Mouse (Mus musculus): ENCODE measurements around the gene Adh5. TPM values are rescaled to one million over a fixed set of nuclear protein-coding genes. Genes with fewer than 3 reads are reported as not detected.
"Not testable (repeated sequence)": the region's sequence is repeated elsewhere in the genome, so short reads cannot be mapped to it uniquely, and the experiment has no call there.

Gene Adh5
- polyA plus RNA-seq, 1 experiment = 61.8 TPM

- WGBS = 74% methylated on average over 6 of the region's 6 CpGs
- Histone ChIP-seq H3K4me1 (ENCODE audit: control insufficient read depth, insufficient read depth, low read length) (peaks cover 2% of the 10 kb centered on the region), H3K27ac (ENCODE audit: control insufficient read depth, insufficient read depth, low read depth, low read length, poor library complexity) (peak overlapping the region; percentile 62), H3K4me3 (replicated peaks; ENCODE audit: control insufficient read depth, low read depth, low read length) (no peak overlapping the region)
- TF ChIP-seq CTCF (IDR thresholded peaks at IDR 0.05; ENCODE audit: control insufficient read depth, insufficient read depth, low read length) (no peak), POLR2A (IDR thresholded peaks at IDR 0.05; ENCODE audit: borderline replicate concordance, control insufficient read depth, low read depth, low read length) (no peak)
Observed at GRCm38 (mm10) chr3:138463807-138464206, 20.9 kb downstream of the Adh5 start.

- no peak for TF ChIP-seq POLR2A (IDR thresholded peaks at IDR 0.05; ENCODE audit: borderline replicate concordance, control insufficient read depth, low read depth, low read length)
- no peak for TF ChIP-seq CTCF (IDR thresholded peaks at IDR 0.05; ENCODE audit: control insufficient read depth, insufficient read depth, low read length)
- peak overlapping the region; percentile 62 for H3K27ac ChIP-seq (ENCODE audit: control insufficient read depth, insufficient read depth, low read depth, low read length, poor library complexity)
- peaks cover 2% of the 10 kb centered on the region for H3K4me1 ChIP-seq (ENCODE audit: control insufficient read depth, insufficient read depth, low read length)
- WGBS = 47% methylated on average over 16 of the region's 16 CpGs
- no peak overlapping the region for H3K4me3 ChIP-seq (replicated peaks; ENCODE audit: control insufficient read depth, low read depth, low read length)
Observed at GRCm38 (mm10) chr3:138464573-138465147, 21.8 kb downstream of the Adh5 start.

- not testable (repeated sequence) for H3K4me1 ChIP-seq (ENCODE audit: control insufficient read depth, insufficient read depth, low read length); H3K4me3 ChIP-seq (replicated peaks; ENCODE audit: control insufficient read depth, low read depth, low read length); H3K27ac ChIP-seq (ENCODE audit: control insufficient read depth, insufficient read depth, low read depth, low read length, poor library complexity)
- 83% methylated on average over 1 of the region's 1 CpGs for WGBS
Observed at GRCm38 (mm10) chr3:138466656-138467055, 23.8 kb downstream of the Adh5 start.

GRCm38 (mm10) chr3:138471066-138471465, 28.2 kb downstream of the Adh5 start:
- 84% methylated on average over 3 of the region's 3 CpGs for WGBS
- no peak overlapping the region for H3K4me3 ChIP-seq (replicated peaks; ENCODE audit: control insufficient read depth, low read depth, low read length)
- TF ChIP-seq POLR2A (IDR thresholded peaks at IDR 0.05; ENCODE audit: borderline replicate concordance, control insufficient read depth, low read depth, low read length) (no peak), CTCF (IDR thresholded peaks at IDR 0.05; ENCODE audit: control insufficient read depth, insufficient read depth, low read length) (no peak)

GRCm38 (mm10) chr3:138479489-138479888, 36.6 kb downstream of the Adh5 start:
- Histone ChIP-seq H3K27ac (ENCODE audit: control insufficient read depth, insufficient read depth, low read depth, low read length, poor library complexity) (no peak overlapping the region), H3K4me3 (replicated peaks; ENCODE audit: control insufficient read depth, low read depth, low read length) (no peak overlapping the region), H3K4me1 (ENCODE audit: control insufficient read depth, insufficient read depth, low read length) (no peaks in the 10 kb centered on the region; the same call in 1 of the 2 replicates)
- WGBS = 74% methylated on average over 8 of the region's 8 CpGs
- TF ChIP-seq POLR2A (IDR thresholded peaks at IDR 0.05; ENCODE audit: borderline replicate concordance, control insufficient read depth, low read depth, low read length) (no peak), CTCF (IDR thresholded peaks at IDR 0.05; ENCODE audit: control insufficient read depth, insufficient read depth, low read length) (no peak)

More at GRCm38 (mm10) chr3:138471066-138471465, 28.2 kb downstream of the Adh5 start:
- Histone ChIP-seq H3K4me1 (ENCODE audit: control insufficient read depth, insufficient read depth, low read length) (no peaks in the 10 kb centered on the region), H3K27ac (ENCODE audit: control insufficient read depth, insufficient read depth, low read depth, low read length, poor library complexity) (no peak overlapping the region)

- Histone ChIP-seq H3K27ac (ENCODE audit: control insufficient read depth, insufficient read depth, low read depth, low read length, poor library complexity) (no peak overlapping the region), H3K4me3 (replicated peaks; ENCODE audit: control insufficient read depth, low read depth, low read length) (no peak overlapping the region), H3K4me1 (ENCODE audit: control insufficient read depth, insufficient read depth, low read length) (no peaks in the 10 kb centered on the region; the same call in 1 of the 2 replicates)
- no peak for TF ChIP-seq CTCF (IDR thresholded peaks at IDR 0.05; ENCODE audit: control insufficient read depth, insufficient read depth, low read length)
- TF ChIP-seq POLR2A (IDR thresholded peaks at IDR 0.05; ENCODE audit: borderline replicate concordance, control insufficient read depth, low read depth, low read length) = no peak
- WGBS = 61% methylated on average over 14 of the region's 14 CpGs
Observed at GRCm38 (mm10) chr3:138481526-138482284, 38.8 kb downstream of the Adh5 start.

- WGBS = 87% methylated on average over 2 of the region's 2 CpGs
- TF ChIP-seq CTCF (IDR thresholded peaks at IDR 0.05; ENCODE audit: control insufficient read depth, insufficient read depth, low read length) (no peak), POLR2A (IDR thresholded peaks at IDR 0.05; ENCODE audit: borderline replicate concordance, control insufficient read depth, low read depth, low read length) (no peak)
Observed at GRCm38 (mm10) chr3:138483240-138483639, 40.3 kb downstream of the Adh5 start.

GRCm38 (mm10) chr3:138488584-138489326, 45.9 kb downstream of the Adh5 start:
- H3K4me1 ChIP-seq (ENCODE audit: control insufficient read depth, insufficient read depth, low read length) = peaks cover 1% of the 10 kb centered on the region; the same call in 1 of the 2 replicates
- peak overlapping the region; percentile 92 for H3K27ac ChIP-seq (ENCODE audit: control insufficient read depth, insufficient read depth, low read depth, low read length, poor library complexity)
- no peak for TF ChIP-seq CTCF (IDR thresholded peaks at IDR 0.05; ENCODE audit: control insufficient read depth, insufficient read depth, low read length)
- no peak for TF ChIP-seq POLR2A (IDR thresholded peaks at IDR 0.05; ENCODE audit: borderline replicate concordance, control insufficient read depth, low read depth, low read length)
- peak overlapping the region; percentile 99 for H3K4me3 ChIP-seq (replicated peaks; ENCODE audit: control insufficient read depth, low read depth, low read length)
- under 1% methylated on average over 61 of the region's 61 CpGs for WGBS

More at GRCm38 (mm10) chr3:138483240-138483639, 40.3 kb downstream of the Adh5 start:
- no peak overlapping the region for H3K27ac ChIP-seq (ENCODE audit: control insufficient read depth, insufficient read depth, low read depth, low read length, poor library complexity)
- no peak overlapping the region for H3K4me3 ChIP-seq (replicated peaks; ENCODE audit: control insufficient read depth, low read depth, low read length)
- H3K4me1 ChIP-seq (ENCODE audit: control insufficient read depth, insufficient read depth, low read length) = peaks cover 1% of the 10 kb centered on the region; the same call in 1 of the 2 replicates
